Mouse (Mus musculus) MEL (cell line): Measurements from ENCODE around the gene Mettl23. TPM values are rescaled to one million over a fixed set of nuclear protein-coding genes. Genes with fewer than 3 reads are reported as not detected.
A peak's percentile ranks its signal among the peaks of the same experiment; 100 is the strongest.

Experiments
- DNase-seq: peaks from one replicate; pipeline ENCODE4 v3.0.0; 2011; ENCODE audit warnings: low read depth, low spot score
- H3K27ac ChIP-seq: 2 replicates; pipeline ENCODE4 v1.5.1; 2012; ENCODE audit warnings: low read depth, mild to moderate bottlenecking, control low read depth, low read length, moderate library complexity; ENCODE audit not compliant: control insufficient read depth
- H3K27me3 ChIP-seq, 2 experiments: fragments of 150-350 bp in 1 of 2; sonication (generic) in 1 of 2; 2 replicates each; pipeline ENCODE4 v1.6.1; 2012; ENCODE audit warnings: low read length in 2 of 2, mild to moderate bottlenecking in 2 of 2, improper control_type of control experiment in 1 of 2, moderate library complexity in 1 of 2; ENCODE audit not compliant: insufficient read depth in 2 of 2, control insufficient read depth in 1 of 2
- H3K36me3 ChIP-seq, 2 experiments: 2 replicates each; pipeline ENCODE4 v1.6.1; 2012 to 2014; ENCODE audit warnings: low read length in 2 of 2, improper control_type of control experiment in 1 of 2, inconsistent platforms in 1 of 2, mild to moderate bottlenecking in 1 of 2; ENCODE audit not compliant: insufficient read depth in 2 of 2, control insufficient read depth in 1 of 2
- H3K4me1 ChIP-seq, 2 experiments: fragments of 150-350 bp in 1 of 2; sonication (generic) in 1 of 2; 2 replicates each; pipeline ENCODE4 v1.6.1; 2012; ENCODE audit warnings: low read length in 2 of 2, improper control_type of control experiment in 1 of 2, mild to moderate bottlenecking in 1 of 2; ENCODE audit not compliant: insufficient read depth in 2 of 2, control insufficient read depth in 1 of 2
- H3K4me3 ChIP-seq, 2 experiments: fragments of 150-350 bp in 1 of 2; sonication (generic) in 1 of 2; 2 replicates each; pipeline ENCODE4 v1.5.1; 2012; ENCODE audit warnings: low read depth in 2 of 2, low read length in 2 of 2, mild to moderate bottlenecking in 2 of 2, moderate library complexity in 2 of 2, control low read depth in 1 of 2, improper control_type of control experiment in 1 of 2; ENCODE audit not compliant: control insufficient read depth in 1 of 2, insufficient read depth in 1 of 2
- H3K79me2 ChIP-seq: 2 replicates; pipeline ENCODE4 v1.6.1; 2012; ENCODE audit warnings: mild to moderate bottlenecking, low read length, moderate library complexity; ENCODE audit not compliant: control insufficient read depth, poor library complexity, insufficient read depth
- H3K9ac ChIP-seq: 2 replicates; pipeline ENCODE4 v1.6.1; 2012; ENCODE audit warnings: low read depth, mild to moderate bottlenecking, control low read depth, low read length, moderate library complexity; ENCODE audit not compliant: control insufficient read depth, poor library complexity, severe bottlenecking
- H3K9me3 ChIP-seq: fragments of 150-350 bp; sonication (generic); replicated peaks from 2 replicates; pipeline ENCODE4 v1.6.1; 2012; ENCODE audit warnings: mild to moderate bottlenecking, low read length, improper control_type of control experiment, moderate library complexity; ENCODE audit not compliant: insufficient read depth
- CHD2 ChIP-seq: IDR thresholded peaks from 2 replicates; pipeline ENCODE4 v1.6.1; 2011; ENCODE audit warnings: low read length, improper control_type of control experiment
- CTCF ChIP-seq, 3 experiments: IDR thresholded peaks in 2 of 3; conservative IDR thresholded peaks in 1 of 3; 2 replicates each; pipeline ENCODE4 v1.5.1; 2011 to 2012; ENCODE audit warnings: low read length in 3 of 3, low read depth in 2 of 3, mild to moderate bottlenecking in 2 of 3, improper control_type of control experiment in 1 of 3, inconsistent platforms in 1 of 3, mixed read lengths in 1 of 3, moderate library complexity in 1 of 3; ENCODE audit not compliant: control insufficient read depth in 1 of 3, insufficient read depth in 1 of 3, poor library complexity in 1 of 3, severe bottlenecking in 1 of 3
- ELF1 ChIP-seq: IDR thresholded peaks from 2 replicates; pipeline ENCODE4 v1.6.1; 2014; ENCODE audit warnings: low read depth, mild to moderate bottlenecking, inconsistent platforms, low read length, improper control_type of control experiment, moderate library complexity
- EP300 ChIP-seq, 2 experiments: IDR thresholded peaks; 2 replicates each; pipeline ENCODE4 v1.6.1; 2011; ENCODE audit warnings: improper control_type of control experiment in 2 of 2, low read length in 2 of 2, low read depth in 1 of 2, mild to moderate bottlenecking in 1 of 2
- GABPA ChIP-seq: IDR thresholded peaks from 2 replicates; pipeline ENCODE4 v1.6.1; 2012; ENCODE audit warnings: low read depth, mild to moderate bottlenecking, inconsistent platforms, low read length, improper control_type of control experiment, moderate library complexity
- MAFK ChIP-seq: IDR thresholded peaks from 2 replicates; pipeline ENCODE4 v1.6.1; 2011; ENCODE audit warnings: low read depth, mild to moderate bottlenecking, low read length, improper control_type of control experiment, borderline replicate concordance
- MAZ ChIP-seq: IDR thresholded peaks from 2 replicates; pipeline ENCODE4 v1.6.1; 2012; ENCODE audit warnings: low read depth, mild to moderate bottlenecking, inconsistent platforms, low read length, improper control_type of control experiment
- MEF2A ChIP-seq: IDR thresholded peaks from 2 replicates; pipeline ENCODE4 v1.6.1; 2014; ENCODE audit warnings: low read depth, mild to moderate bottlenecking, inconsistent platforms, low read length, improper control_type of control experiment; ENCODE audit not compliant: poor library complexity, insufficient replicate concordance, severe bottlenecking; ENCODE audit errors: extremely low read depth
- MYB ChIP-seq: IDR thresholded peaks from 2 replicates; pipeline ENCODE4 v1.6.1; 2011; ENCODE audit warnings: mild to moderate bottlenecking, low read depth, low read length, improper control_type of control experiment
- NRF1 ChIP-seq: IDR thresholded peaks from 2 replicates; pipeline ENCODE4 v1.6.1; 2014; ENCODE audit warnings: low read depth, mild to moderate bottlenecking, inconsistent platforms, low read length, improper control_type of control experiment, moderate library complexity; ENCODE audit not compliant: poor library complexity, insufficient read depth, severe bottlenecking
- SMC3 ChIP-seq: IDR thresholded peaks from 2 replicates; pipeline ENCODE4 v1.6.1; 2011; ENCODE audit warnings: low read depth, low read length, improper control_type of control experiment
- TAL1 ChIP-seq: IDR thresholded peaks from 2 replicates; pipeline ENCODE4 v1.6.1; 2012; ENCODE audit warnings: mild to moderate bottlenecking, inconsistent platforms, low read length, moderate library complexity, mixed read lengths
- UBTF ChIP-seq: IDR thresholded peaks from 2 replicates; pipeline ENCODE4 v1.6.1; 2012; ENCODE audit warnings: low read depth, mild to moderate bottlenecking, inconsistent platforms, low read length, improper control_type of control experiment, moderate library complexity, borderline replicate concordance; ENCODE audit not compliant: insufficient read depth
- USF2 ChIP-seq, 2 experiments: IDR thresholded peaks; 2 replicates each; pipeline ENCODE4 v1.6.1; 2011 to 2012; ENCODE audit warnings: improper control_type of control experiment in 2 of 2, low read length in 2 of 2, borderline replicate concordance in 1 of 2, inconsistent platforms in 1 of 2, low read depth in 1 of 2, mild to moderate bottlenecking in 1 of 2; ENCODE audit not compliant: insufficient read depth in 1 of 2
- ZC3H11A ChIP-seq: IDR thresholded peaks from 2 replicates; pipeline ENCODE4 v1.6.1; 2012; ENCODE audit warnings: low read depth, mild to moderate bottlenecking, inconsistent platforms, low read length, improper control_type of control experiment
- ZMIZ1 ChIP-seq: IDR thresholded peaks from 2 replicates; pipeline ENCODE4 v1.6.1; 2012; ENCODE audit warnings: low read depth, mild to moderate bottlenecking, inconsistent platforms, low read length, improper control_type of control experiment, moderate library complexity
- polyA plus RNA-seq, 2 experiments: library from polyadenylated mRNA; stranded (reverse) in 1 of 2; unstranded in 1 of 2; fragments of >175 nt in 1 of 2; fragments of >200 nt in 1 of 2; gene quantifications; 2 replicates each; pipeline versions ENCODE4 v1.2.1 to v1.2.4; 2012; ENCODE audit warnings: low replicate concordance in 2 of 2, low read depth in 1 of 2; ENCODE audit not compliant: insufficient read length in 2 of 2, insufficient read depth in 1 of 2, missing spikeins in 1 of 2
- total RNA-seq: library from RNA; depleted of rRNA; stranded (reverse); fragments of 300-350 nt; gene quantifications from 2 replicates; pipeline ENCODE4 v1.2.3, GENCODE M21; 2012

The Mettl23 gene
- total and polyA plus RNA-seq, 3 experiments: 58.5 to 69.9 TPM; not detected in 1

DNA sequence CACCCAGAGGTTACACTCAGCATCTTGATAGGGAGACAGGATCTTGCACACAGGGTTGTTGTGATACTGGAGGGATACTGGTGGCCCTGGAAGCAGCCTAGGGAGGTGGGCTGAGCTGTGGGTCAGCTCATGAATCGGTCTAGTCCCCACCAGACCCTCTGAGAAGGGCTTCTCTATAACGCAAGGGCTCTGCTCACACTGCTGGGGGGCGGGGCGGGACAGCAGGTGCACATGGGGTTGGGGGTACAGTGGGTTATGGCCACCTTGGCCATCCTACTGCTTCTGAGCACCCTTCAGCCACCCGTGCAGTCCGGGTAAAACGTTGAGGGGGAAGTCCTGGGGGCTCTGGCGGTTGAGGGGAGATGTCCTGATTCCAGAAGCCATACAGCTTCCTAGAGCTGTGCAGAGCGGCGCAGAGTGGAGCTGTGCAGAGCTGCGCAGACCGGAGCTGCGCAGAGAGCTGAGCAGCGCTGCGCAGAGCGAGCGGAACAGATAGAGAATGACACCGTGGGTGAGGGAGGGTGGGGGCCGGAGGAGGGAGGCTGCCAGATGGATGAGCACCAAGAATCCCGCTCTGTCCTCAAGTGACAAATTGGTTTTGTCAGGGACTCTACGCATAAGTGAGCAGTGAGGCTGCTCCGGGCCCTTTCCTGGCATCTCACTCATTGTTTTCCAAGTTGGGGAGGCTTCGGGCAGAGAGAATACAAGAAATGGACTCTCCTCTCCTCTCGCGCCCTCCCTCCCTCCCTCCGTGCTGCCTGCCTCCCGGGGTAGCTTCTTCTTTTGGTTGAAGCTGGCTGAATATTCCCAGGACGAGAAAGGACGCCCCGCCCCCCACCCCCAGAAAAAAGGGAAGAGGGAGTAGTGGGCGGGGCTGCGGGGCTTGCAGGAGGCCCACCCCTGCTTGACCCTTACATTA is 31.8 kb upstream of the Mettl23 start:
- H3K27ac ChIP-seq: no peak overlapping the region
- DNase-seq: peak; percentile 72

DNA sequence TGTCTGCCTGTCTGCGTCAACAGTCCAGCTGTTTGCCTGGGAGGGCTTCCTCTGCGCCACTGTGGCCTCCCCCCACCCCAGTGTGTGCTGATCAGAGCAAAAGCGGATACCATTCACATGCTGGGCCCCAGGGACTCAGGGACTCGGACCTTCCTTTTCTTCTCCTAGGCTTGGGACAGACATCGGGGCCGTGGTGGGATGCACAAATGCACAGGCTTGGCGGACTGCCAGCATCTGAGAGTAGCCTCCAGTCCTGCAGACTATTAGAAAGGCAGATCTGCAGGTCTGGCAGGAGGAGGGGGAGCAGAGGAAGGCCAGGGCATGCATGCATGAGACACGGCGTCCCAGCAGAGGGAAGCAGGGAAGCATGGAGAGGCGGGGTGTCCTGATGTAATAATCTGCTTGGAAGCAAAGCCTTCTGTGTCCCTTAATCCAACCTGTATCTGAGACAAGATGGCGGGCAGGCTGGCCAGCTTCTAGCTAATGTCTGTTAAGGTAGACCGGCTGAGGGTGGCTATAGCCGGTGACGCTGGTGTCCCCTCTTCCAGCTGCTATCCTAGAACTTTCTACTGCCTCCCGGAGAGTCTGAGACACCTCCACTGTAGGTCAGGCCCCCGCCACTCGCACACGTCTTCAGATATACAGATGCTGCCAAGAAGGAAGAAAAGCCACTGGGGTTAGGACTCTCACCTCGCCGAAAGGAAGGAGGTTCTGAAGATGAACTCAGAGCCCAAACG is 30.1 kb upstream of the Mettl23 start:
- Histone ChIP-seq H3K4me1 (no peaks in the 10 kb centered on the region), H3K36me3 (no peaks in the 10 kb centered on the region), H3K27ac (no peak overlapping the region), H3K9ac (no peak overlapping the region), H3K79me2 (no peaks in the 10 kb centered on the region), H3K27me3 (no peaks in the 10 kb centered on the region), H3K4me3 (no peak overlapping the region), H3K9me3 (no peaks in the 10 kb centered on the region)
- DNase-seq: no peak
- no peak for TF ChIP-seq CHD2

More for the DNA sequence above, 31.8 kb upstream of the Mettl23 start:
- TF ChIP-seq MAZ (peak; percentile 45), MAFK (no peak), NRF1 (peak; percentile 84)
- Histone ChIP-seq H3K36me3 (no peaks in the 10 kb centered on the region), H3K4me3 (peak overlapping the region; percentile 36 to 48; a peak in 3 of 4 replicates), H3K9me3 (no peaks in the 10 kb centered on the region), H3K9ac (no peak overlapping the region), H3K27me3 (no peaks in the 10 kb centered on the region), H3K4me1 (no peaks in the 10 kb centered on the region), H3K79me2 (no peaks in the 10 kb centered on the region)

DNA sequence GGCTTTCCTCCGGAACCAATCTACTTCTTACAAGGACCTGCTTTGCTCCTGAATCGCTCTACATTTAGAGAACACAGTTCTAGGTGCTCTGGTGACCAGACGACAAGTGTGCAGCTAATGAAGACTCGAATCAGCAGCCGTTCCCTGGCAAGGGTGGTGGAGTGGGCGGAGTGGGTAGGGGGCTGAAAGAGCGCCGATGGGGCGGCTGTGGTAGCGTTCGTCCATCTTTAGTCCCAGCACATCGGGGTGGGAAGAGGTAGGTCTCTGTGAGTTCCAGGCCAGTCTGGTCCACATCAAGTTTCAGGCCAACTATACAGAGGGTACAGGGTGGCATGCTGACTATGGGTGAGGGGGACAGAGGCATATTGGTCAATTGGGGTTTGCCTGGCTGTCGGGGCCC is 29.5 kb upstream of the Mettl23 start:
- TF ChIP-seq ELF1: no peak
- no peak for TF ChIP-seq CHD2
- TF ChIP-seq MEF2A: no peak
- TF ChIP-seq SMC3: no peak
- no peak for TF ChIP-seq MYB
- TF ChIP-seq EP300 (IDR thresholded peaks at IDR 0.05; ENCODE audit: low read depth in 1 of 2, low read length in 2 of 2): no peak
- TF ChIP-seq MAZ: no peak
- no peak for TF ChIP-seq ZC3H11A
- no peak for TF ChIP-seq TAL1
- TF ChIP-seq USF2 (IDR thresholded peaks at IDR 0.05; ENCODE audit: borderline replicate concordance in 1 of 2, insufficient read depth in 1 of 2, low read depth in 1 of 2, low read length in 2 of 2): no peak
- no peak for TF ChIP-seq GABPA
- no peak for TF ChIP-seq UBTF
- no peak for TF ChIP-seq CTCF (IDR thresholded peaks at IDR 0.05 in 2 of 3, conservative IDR thresholded peaks at IDR 0.05 in 1 of 3; ENCODE audit: control insufficient read depth in 1 of 3, insufficient read depth in 1 of 3, low read depth in 2 of 3, low read length in 3 of 3, poor library complexity in 1 of 3, severe bottlenecking in 1 of 3)
- no peak for TF ChIP-seq ZMIZ1
- TF ChIP-seq, all 39 proteins: peak for 0
- no peak for DNase-seq
- no peak overlapping the region for H3K4me3 ChIP-seq
- H3K27ac ChIP-seq: no peak overlapping the region
- no peaks in the 10 kb centered on the region for H3K27me3 ChIP-seq
- H3K4me1 ChIP-seq: no peaks in the 10 kb centered on the region
- H3K9me3 ChIP-seq: no peaks in the 10 kb centered on the region
- H3K36me3 ChIP-seq: no peaks in the 10 kb centered on the region
- no peaks in the 10 kb centered on the region for H3K79me2 ChIP-seq
- H3K9ac ChIP-seq: no peak overlapping the region
